Mouse (Mus musculus): Measurements from ENCODE around the gene Lrrc9. TPM values are rescaled to one million over a fixed set of nuclear protein-coding genes. Genes with fewer than 3 reads are reported as not detected.
A peak's percentile ranks its signal among the peaks of the same experiment; 100 is the strongest.

Lrrc9 gene
- polyA plus RNA-seq, 1 experiment from 2014 or later, result 3.9 TPM

GRCm38 (mm10) chr12:72532303-72532702, 90.6 kb downstream of the Lrrc9 start:
- H3K36me3 ChIP-seq, result no peaks in the 10 kb centered on the region
- H3K27ac ChIP-seq (replicated peaks), result no peak overlapping the region
- H3K9ac ChIP-seq (replicated peaks), result no peak overlapping the region
- H3K4me3 ChIP-seq, result no peak overlapping the region
- no peaks in the 10 kb centered on the region for H3K9me3 ChIP-seq
- WGBS, result 86% methylated on average over 7 of the region's 7 CpGs
- no peaks in the 10 kb centered on the region for H3K27me3 ChIP-seq
- H3K4me1 ChIP-seq, result peaks cover 10% of the 10 kb centered on the region
- no peak for ATAC-seq (replicated peaks)
- no peak overlapping the region for H3K4me2 ChIP-seq (replicated peaks)

- WGBS, result 89% methylated on average over 6 of the region's 6 CpGs
- H3K27me3 ChIP-seq, result no peaks in the 10 kb centered on the region
- 0 out of 2 replicates have a peak, but pooled peaks cover 2% of the 10 kb centered on the region for H3K36me3 ChIP-seq
- ATAC-seq (replicated peaks), result no peak
- no peaks in the 10 kb centered on the region for H3K9me3 ChIP-seq
- H3K4me3 ChIP-seq, result no peak overlapping the region
- peaks cover 12% of the 10 kb centered on the region for H3K4me1 ChIP-seq
- H3K9ac ChIP-seq (replicated peaks), result no peak overlapping the region
- no peak overlapping the region for H3K27ac ChIP-seq (replicated peaks)
- no peak overlapping the region for H3K4me2 ChIP-seq (replicated peaks)
These were observed 92.3 kb downstream of the Lrrc9 start for GRCm38 (mm10) chr12:72533986-72534385.

- no peaks in the 10 kb centered on the region for H3K27me3 ChIP-seq
- 41% methylated on average over 3 of the region's 3 CpGs for WGBS
- H3K36me3 ChIP-seq, result 0 out of 2 replicates have a peak, but pooled peaks cover 8% of the 10 kb centered on the region
- peaks cover 12% of the 10 kb centered on the region for H3K4me1 ChIP-seq
- H3K4me2 ChIP-seq (replicated peaks), result peak overlapping the region; percentile 71
- H3K27ac ChIP-seq (replicated peaks), result peak overlapping the region; percentile 51
- no peaks in the 10 kb centered on the region for H3K9me3 ChIP-seq
- H3K9ac ChIP-seq (replicated peaks), result peak overlapping the region; percentile 78
- peak overlapping the region; percentile 84 for H3K4me3 ChIP-seq
- no peak for ATAC-seq (replicated peaks)
These were observed 93.9 kb downstream of the Lrrc9 start for GRCm38 (mm10) chr12:72535599-72535998.

GRCm38 (mm10) chr12:72536021-72536597, 94.4 kb downstream of the Lrrc9 start, which contains the start of gene Pcnx4:
TSS of gene Pcnx4 (plus strand) at chr12:72536383.
- under 1% methylated on average over 45 of the region's 45 CpGs for WGBS
- Histone ChIP-seq H3K36me3 (0 out of 2 replicates have a peak, but pooled peaks cover 8% of the 10 kb centered on the region), H3K27me3 (no peaks in the 10 kb centered on the region), H3K4me3 (peak within 1 kb of the TSS; percentile 84), H3K4me1 (peaks cover 12% of the 10 kb centered on the region), H3K4me2 (replicated peaks) (peak within 1 kb of the TSS; percentile 71), H3K9ac (replicated peaks) (peak within 1 kb of the TSS; percentile 78), H3K27ac (replicated peaks) (peak within 1 kb of the TSS; percentile 51), H3K9me3 (no peaks in the 10 kb centered on the region)
- ATAC-seq (replicated peaks), result peak; percentile 100

GRCm38 (mm10) chr12:72538571-72538970, 96.9 kb downstream of the Lrrc9 start:
- 85% methylated on average over 10 of the region's 10 CpGs for WGBS
- H3K4me3 ChIP-seq, result no peak overlapping the region
- H3K9me3 ChIP-seq, result no peaks in the 10 kb centered on the region
- no peak for ATAC-seq (replicated peaks)
- no peak overlapping the region for H3K4me2 ChIP-seq (replicated peaks)
- H3K27me3 ChIP-seq, result no peaks in the 10 kb centered on the region
- peaks cover 14% of the 10 kb centered on the region for H3K36me3 ChIP-seq
- no peak overlapping the region for H3K9ac ChIP-seq (replicated peaks)
- peaks cover 12% of the 10 kb centered on the region for H3K4me1 ChIP-seq
- no peak overlapping the region for H3K27ac ChIP-seq (replicated peaks)

GRCm38 (mm10) chr12:72554347-72554746, 112.7 kb downstream of the Lrrc9 start:
- H3K36me3 ChIP-seq, result peaks cover 6% of the 10 kb centered on the region; the same call in 1 of the 2 replicates
- no peak overlapping the region for H3K27ac ChIP-seq (replicated peaks)
- H3K9me3 ChIP-seq, result no peaks in the 10 kb centered on the region
- H3K4me3 ChIP-seq, result no peak overlapping the region
- 44% methylated on average over 4 of the region's 4 CpGs for WGBS
- no peak for ATAC-seq (replicated peaks)
- no peak overlapping the region for H3K9ac ChIP-seq (replicated peaks)
- no peak overlapping the region for H3K4me2 ChIP-seq (replicated peaks)
- H3K27me3 ChIP-seq, result no peaks in the 10 kb centered on the region
- peaks cover 2% of the 10 kb centered on the region; the same call in 1 of the 2 replicates for H3K4me1 ChIP-seq

DNA sequence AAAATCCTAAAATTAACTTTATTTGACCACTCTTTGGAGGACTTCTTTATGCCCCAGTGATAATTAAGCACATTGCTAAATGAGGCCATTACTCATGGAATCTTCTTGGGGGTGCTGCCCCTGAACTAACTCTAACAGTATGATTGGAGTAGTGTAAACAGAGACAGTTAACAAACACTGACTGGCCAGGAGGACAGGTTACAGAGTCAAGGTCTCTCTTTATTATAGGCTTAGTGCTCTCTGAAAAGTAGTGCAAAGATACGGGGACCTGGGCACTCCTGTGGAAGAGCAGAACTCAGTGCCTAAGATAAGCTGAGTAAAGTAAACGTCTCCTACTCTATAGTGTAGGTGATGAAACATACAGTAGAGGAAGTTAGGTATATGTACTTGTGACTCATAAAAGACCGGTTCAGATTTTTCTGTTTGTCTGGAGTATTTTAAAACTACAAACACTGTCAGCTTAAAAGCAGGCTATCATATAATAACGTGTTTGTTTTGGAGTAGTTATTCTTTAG, 122.7 kb downstream of the Lrrc9 start:
- ATAC-seq (replicated peaks), result no peak
- no peak overlapping the region for H3K4me3 ChIP-seq
- 94% methylated on average over 4 of the region's 4 CpGs for WGBS
- no peak overlapping the region for H3K27ac ChIP-seq (replicated peaks)
- H3K4me1 ChIP-seq, result no peaks in the 10 kb centered on the region
- H3K9ac ChIP-seq (replicated peaks), result no peak overlapping the region
- 0 out of 2 replicates have a peak, but pooled peaks cover 2% of the 10 kb centered on the region for H3K36me3 ChIP-seq
- no peak overlapping the region for H3K4me2 ChIP-seq (replicated peaks)
- no peaks in the 10 kb centered on the region for H3K9me3 ChIP-seq
- H3K27me3 ChIP-seq, result no peaks in the 10 kb centered on the region

Small RNA genes lying within 50 kb of the gene (microRNA-seq; reads per million reads assigned to microRNA genes)
- gene Gm44392, result not detected

Other genes with a start within 250 kb of the Lrrc9 start
- 2,106 and 2,212 TPM in 2 replicates for gene Rtn1, start 32.8 kb upstream of the Lrrc9 start, polyA plus RNA-seq (2015; fragmentation: Nextera tagmentation; extraction: Ambion mirVana)
- gene Pcnx4, start 94.5 kb downstream of the Lrrc9 start, polyA plus RNA-seq (2015; fragmentation: Nextera tagmentation; extraction: Ambion mirVana), result 20.8 and 21.6 TPM in 2 replicates
- not detected in 2 replicates for gene Gm4756, start 207.8 kb downstream of the Lrrc9 start, polyA plus RNA-seq (2015; fragmentation: Nextera tagmentation; extraction: Ambion mirVana)
- 8.0 and 10.2 TPM in 2 replicates for gene Dhrs7, start 223.0 kb downstream of the Lrrc9 start, polyA plus RNA-seq (2015; fragmentation: Nextera tagmentation; extraction: Ambion mirVana)

All from forebrain, embryonic 15.5 days (tissue).